Mouse (Mus musculus): ENCODE data around the gene Coro7. TPM values are rescaled to one million over a fixed set of nuclear protein-coding genes. Genes with fewer than 3 reads are reported as not detected.
"Not testable (repeated sequence)": the region's sequence is repeated elsewhere in the genome, so short reads cannot be mapped to it uniquely, and the experiment has no call there.

Coro7 gene
- polyA plus RNA-seq, 1 experiment from 2014 or later, result 15.0 TPM

GRCm38 (mm10) chr16:4689371-4689770, 9.8 kb upstream of the Coro7 start:
- not testable (repeated sequence) for ATAC-seq (ENCODE audit: insufficient number of reproducible peaks, insufficient read depth, low FRiP score, low read depth); H3K27me3 ChIP-seq (ENCODE audit: control insufficient read depth, insufficient read depth, low read length); H3K4me1 ChIP-seq (ENCODE audit: control insufficient read depth, insufficient read depth, low read length); H3K9me3 ChIP-seq (ENCODE audit: control insufficient read depth, low read depth, low read length); H3K4me3 ChIP-seq (ENCODE audit: low read depth, low read length); H3K4me2 ChIP-seq (replicated peaks; ENCODE audit: low read depth, low read length); H3K9ac ChIP-seq (replicated peaks; ENCODE audit: low read depth, low read length); H3K27ac ChIP-seq (ENCODE audit: low read length)
- WGBS, result 97% methylated on average over 4 of the region's 4 CpGs
- H3K36me3 ChIP-seq (ENCODE audit: control insufficient read depth, insufficient read depth, low read length), result peaks cover 60% of the 10 kb centered on the region

GRCm38 (mm10) chr16:4684457-4684791, 4.8 kb upstream of the Coro7 start:
- Histone ChIP-seq H3K4me2 (replicated peaks; ENCODE audit: low read depth, low read length) (peak overlapping the region; percentile 97), H3K27me3 (ENCODE audit: control insufficient read depth, insufficient read depth, low read length) (no peaks in the 10 kb centered on the region), H3K9me3 (ENCODE audit: control insufficient read depth, low read depth, low read length) (no peaks in the 10 kb centered on the region; the same call in 1 of the 2 replicates), H3K4me1 (ENCODE audit: control insufficient read depth, insufficient read depth, low read length) (peaks cover 9% of the 10 kb centered on the region; the same call in 1 of the 2 replicates), H3K36me3 (ENCODE audit: control insufficient read depth, insufficient read depth, low read length) (peaks cover 22% of the 10 kb centered on the region), H3K9ac (replicated peaks; ENCODE audit: low read depth, low read length) (peak overlapping the region; percentile 95), H3K4me3 (ENCODE audit: low read depth, low read length) (peak overlapping the region; percentile 97), H3K27ac (ENCODE audit: low read length) (no peak overlapping the region; the same call in 1 of the 2 replicates)
- 2% methylated on average over 9 of the region's 9 CpGs for WGBS
- no peak for ATAC-seq (ENCODE audit: insufficient number of reproducible peaks, insufficient read depth, low FRiP score, low read depth)

- peak; percentile 90 for ATAC-seq (ENCODE audit: insufficient number of reproducible peaks, insufficient read depth, low FRiP score, low read depth)
- under 1% methylated on average over 54 of the region's 54 CpGs for WGBS
- Histone ChIP-seq H3K4me1 (ENCODE audit: control insufficient read depth, insufficient read depth, low read length) (peaks cover 9% of the 10 kb centered on the region; the same call in 1 of the 2 replicates), H3K27me3 (ENCODE audit: control insufficient read depth, insufficient read depth, low read length) (no peaks in the 10 kb centered on the region), H3K36me3 (ENCODE audit: control insufficient read depth, insufficient read depth, low read length) (peaks cover 17% of the 10 kb centered on the region), H3K4me3 (ENCODE audit: low read depth, low read length) (peak overlapping the region; percentile 97), H3K9me3 (ENCODE audit: control insufficient read depth, low read depth, low read length) (no peaks in the 10 kb centered on the region), H3K27ac (ENCODE audit: low read length) (peak overlapping the region; percentile 58; the same call in 1 of the 2 replicates), H3K4me2 (replicated peaks; ENCODE audit: low read depth, low read length) (peak overlapping the region; percentile 97), H3K9ac (replicated peaks; ENCODE audit: low read depth, low read length) (peak overlapping the region; percentile 95)
Measured at GRCm38 (mm10) chr16:4683581-4684456, 4.2 kb upstream of the Coro7 start.

GRCm38 (mm10) chr16:4683193-4683580, 3.6 kb upstream of the Coro7 start:
- H3K36me3 ChIP-seq (ENCODE audit: control insufficient read depth, insufficient read depth, low read length), result peaks cover 13% of the 10 kb centered on the region
- peak overlapping the region; percentile 58; the same call in 1 of the 2 replicates for H3K27ac ChIP-seq (ENCODE audit: low read length)
- H3K4me2 ChIP-seq (replicated peaks; ENCODE audit: low read depth, low read length), result peak overlapping the region; percentile 97
- H3K4me3 ChIP-seq (ENCODE audit: low read depth, low read length), result peak overlapping the region; percentile 97
- H3K9me3 ChIP-seq (ENCODE audit: control insufficient read depth, low read depth, low read length), result no peaks in the 10 kb centered on the region
- H3K9ac ChIP-seq (replicated peaks; ENCODE audit: low read depth, low read length), result no peak overlapping the region
- H3K27me3 ChIP-seq (ENCODE audit: control insufficient read depth, insufficient read depth, low read length), result no peaks in the 10 kb centered on the region
- ATAC-seq (ENCODE audit: insufficient number of reproducible peaks, insufficient read depth, low FRiP score, low read depth), result no peak
- peaks cover 9% of the 10 kb centered on the region; the same call in 1 of the 2 replicates for H3K4me1 ChIP-seq (ENCODE audit: control insufficient read depth, insufficient read depth, low read length)
- 33% methylated on average over 9 of the region's 9 CpGs for WGBS

- H3K4me3 ChIP-seq (ENCODE audit: low read depth, low read length), result no peak overlapping the region
- no peak for ATAC-seq (ENCODE audit: insufficient number of reproducible peaks, insufficient read depth, low FRiP score, low read depth)
- peak overlapping the region; percentile 97 for H3K4me2 ChIP-seq (replicated peaks; ENCODE audit: low read depth, low read length)
- H3K27me3 ChIP-seq (ENCODE audit: control insufficient read depth, insufficient read depth, low read length), result no peaks in the 10 kb centered on the region
- H3K9me3 ChIP-seq (ENCODE audit: control insufficient read depth, low read depth, low read length), result no peaks in the 10 kb centered on the region
- H3K27ac ChIP-seq (ENCODE audit: low read length), result no peak overlapping the region
- H3K9ac ChIP-seq (replicated peaks; ENCODE audit: low read depth, low read length), result no peak overlapping the region
- H3K36me3 ChIP-seq (ENCODE audit: control insufficient read depth, insufficient read depth, low read length), result peaks cover 9% of the 10 kb centered on the region
- 77% methylated on average over 4 of the region's 4 CpGs for WGBS
- peaks cover 9% of the 10 kb centered on the region; the same call in 1 of the 2 replicates for H3K4me1 ChIP-seq (ENCODE audit: control insufficient read depth, insufficient read depth, low read length)
Measured at GRCm38 (mm10) chr16:4682628-4683179, 3.1 kb upstream of the Coro7 start.

GRCm38 (mm10) chr16:4680922-4681455, 1.4 kb upstream of the Coro7 start:
- not testable (repeated sequence) for H3K4me2 ChIP-seq (replicated peaks; ENCODE audit: low read depth, low read length); H3K9ac ChIP-seq (replicated peaks; ENCODE audit: low read depth, low read length); ATAC-seq (ENCODE audit: insufficient number of reproducible peaks, insufficient read depth, low FRiP score, low read depth); H3K27ac ChIP-seq (ENCODE audit: low read length); H3K9me3 ChIP-seq (ENCODE audit: control insufficient read depth, low read depth, low read length); H3K27me3 ChIP-seq (ENCODE audit: control insufficient read depth, insufficient read depth, low read length); H3K36me3 ChIP-seq (ENCODE audit: control insufficient read depth, insufficient read depth, low read length); H3K4me1 ChIP-seq (ENCODE audit: control insufficient read depth, insufficient read depth, low read length); H3K4me3 ChIP-seq (ENCODE audit: low read depth, low read length)
- 73% methylated on average over 3 of the region's 3 CpGs for WGBS

GRCm38 (mm10) chr16:4678080-4678479, 1.5 kb downstream of the Coro7 start:
- Histone ChIP-seq H3K9ac (replicated peaks; ENCODE audit: low read depth, low read length) (no peak overlapping the region), H3K27ac (ENCODE audit: low read length) (no peak overlapping the region), H3K4me3 (ENCODE audit: low read depth, low read length) (no peak overlapping the region), H3K9me3 (ENCODE audit: control insufficient read depth, low read depth, low read length) (no peaks in the 10 kb centered on the region), H3K4me2 (replicated peaks; ENCODE audit: low read depth, low read length) (no peak overlapping the region), H3K36me3 (ENCODE audit: control insufficient read depth, insufficient read depth, low read length) (peaks cover 9% of the 10 kb centered on the region), H3K27me3 (ENCODE audit: control insufficient read depth, insufficient read depth, low read length) (no peaks in the 10 kb centered on the region), H3K4me1 (ENCODE audit: control insufficient read depth, insufficient read depth, low read length) (no peaks in the 10 kb centered on the region)
- WGBS, result 66% methylated on average over 5 of the region's 5 CpGs
- ATAC-seq (ENCODE audit: insufficient number of reproducible peaks, insufficient read depth, low FRiP score, low read depth), result no peak

- no peak overlapping the region for H3K4me2 ChIP-seq (replicated peaks; ENCODE audit: low read depth, low read length)
- ATAC-seq (ENCODE audit: insufficient number of reproducible peaks, insufficient read depth, low FRiP score, low read depth), result no peak
- WGBS, result 93% methylated on average over 5 of the region's 5 CpGs
- H3K27ac ChIP-seq (ENCODE audit: low read length), result no peak overlapping the region
- H3K4me1 ChIP-seq (ENCODE audit: control insufficient read depth, insufficient read depth, low read length), result no peaks in the 10 kb centered on the region
- no peak overlapping the region for H3K9ac ChIP-seq (replicated peaks; ENCODE audit: low read depth, low read length)
- H3K36me3 ChIP-seq (ENCODE audit: control insufficient read depth, insufficient read depth, low read length), result peaks cover 9% of the 10 kb centered on the region
- H3K4me3 ChIP-seq (ENCODE audit: low read depth, low read length), result no peak overlapping the region
- no peaks in the 10 kb centered on the region for H3K9me3 ChIP-seq (ENCODE audit: control insufficient read depth, low read depth, low read length)
- H3K27me3 ChIP-seq (ENCODE audit: control insufficient read depth, insufficient read depth, low read length), result no peaks in the 10 kb centered on the region
Measured at GRCm38 (mm10) chr16:4676836-4677235, 2.7 kb downstream of the Coro7 start.

Measured in stomach, embryonic 14.5 days (tissue).